Mouse (Mus musculus): Measurements from ENCODE around the gene Tcf12. TPM values are rescaled to one million over a fixed set of nuclear protein-coding genes. Genes with fewer than 3 reads are reported as not detected.

Tcf12 gene
- total and polyA plus RNA-seq, 2 experiments, result 18.4 to 19.2 TPM

GRCm38 (mm10) chr9:72021512-72021911 lies 90.2 kb downstream of the Tcf12 start:
- H3K4me1 ChIP-seq (ENCODE audit: control insufficient read depth, insufficient read depth, low read length), result no peaks in the 10 kb centered on the region
- WGBS, result 68% methylated on average over 3 of the region's 3 CpGs
- no peak for TF ChIP-seq POLR2A (IDR thresholded peaks at IDR 0.05; ENCODE audit: extremely low read depth, insufficient read depth, low read length)
- TF ChIP-seq CTCF (IDR thresholded peaks at IDR 0.05; ENCODE audit: low read depth, low read length), result no peak
- H3K4me3 ChIP-seq (ENCODE audit: insufficient read depth, low read depth, low read length), result no peak overlapping the region
- H3K27me3 ChIP-seq (ENCODE audit: control insufficient read depth, insufficient read depth, low read length), result no peaks in the 10 kb centered on the region
- no peaks in the 10 kb centered on the region for H3K36me3 ChIP-seq (ENCODE audit: control insufficient read depth, insufficient read depth, low read length)
- H3K79me2 ChIP-seq (ENCODE audit: control insufficient read depth, insufficient read depth, low read length), result peaks cover 8% of the 10 kb centered on the region
- DNase-seq (ENCODE audit: extremely low read depth, low read depth, low spot score), result no peak
- H3K9ac ChIP-seq (ENCODE audit: low read depth, low read length), result no peak overlapping the region
- H3K27ac ChIP-seq (replicated peaks; ENCODE audit: insufficient read depth, low read depth, low read length), result no peak overlapping the region

- Histone ChIP-seq H3K9ac (ENCODE audit: low read depth, low read length) (no peak overlapping the region), H3K79me2 (ENCODE audit: control insufficient read depth, insufficient read depth, low read length) (peaks cover 3% of the 10 kb centered on the region; the same call in 1 of the 2 replicates), H3K4me1 (ENCODE audit: control insufficient read depth, insufficient read depth, low read length) (no peaks in the 10 kb centered on the region; the same call in 1 of the 2 replicates), H3K36me3 (ENCODE audit: control insufficient read depth, insufficient read depth, low read length) (no peaks in the 10 kb centered on the region), H3K27ac (replicated peaks; ENCODE audit: insufficient read depth, low read depth, low read length) (no peak overlapping the region), H3K4me3 (ENCODE audit: insufficient read depth, low read depth, low read length) (no peak overlapping the region), H3K27me3 (ENCODE audit: control insufficient read depth, insufficient read depth, low read length) (no peaks in the 10 kb centered on the region)
- DNase-seq (ENCODE audit: extremely low read depth, low read depth, low spot score), result no peak
- no peak for TF ChIP-seq CTCF (IDR thresholded peaks at IDR 0.05; ENCODE audit: low read depth, low read length)
- TF ChIP-seq POLR2A (IDR thresholded peaks at IDR 0.05; ENCODE audit: extremely low read depth, insufficient read depth, low read length), result no peak
- WGBS, result 94% methylated on average over 1 of the region's 1 CpGs
Measured at GRCm38 (mm10) chr9:72016021-72016420, 95.7 kb downstream of the Tcf12 start.

- peaks cover 5% of the 10 kb centered on the region; the same call in 1 of the 2 replicates for H3K79me2 ChIP-seq (ENCODE audit: control insufficient read depth, insufficient read depth, low read length)
- no peak overlapping the region for H3K9ac ChIP-seq (ENCODE audit: low read depth, low read length)
- H3K27me3 ChIP-seq (ENCODE audit: control insufficient read depth, insufficient read depth, low read length), result no peaks in the 10 kb centered on the region
- no peaks in the 10 kb centered on the region; the same call in 1 of the 2 replicates for H3K4me1 ChIP-seq (ENCODE audit: control insufficient read depth, insufficient read depth, low read length)
- WGBS, result 72% methylated on average over 4 of the region's 4 CpGs
- DNase-seq (ENCODE audit: extremely low read depth, low read depth, low spot score), result no peak
- H3K4me3 ChIP-seq (ENCODE audit: insufficient read depth, low read depth, low read length), result no peak overlapping the region
- TF ChIP-seq CTCF (IDR thresholded peaks at IDR 0.05; ENCODE audit: low read depth, low read length), result no peak
- H3K27ac ChIP-seq (replicated peaks; ENCODE audit: insufficient read depth, low read depth, low read length), result no peak overlapping the region
- H3K36me3 ChIP-seq (ENCODE audit: control insufficient read depth, insufficient read depth, low read length), result no peaks in the 10 kb centered on the region
Measured at GRCm38 (mm10) chr9:72014585-72015381, 96.9 kb downstream of the Tcf12 start.

GRCm38 (mm10) chr9:72013541-72013940 lies 98.1 kb downstream of the Tcf12 start:
- Histone ChIP-seq H3K4me3 (ENCODE audit: insufficient read depth, low read depth, low read length) (no peak overlapping the region), H3K36me3 (ENCODE audit: control insufficient read depth, insufficient read depth, low read length) (no peaks in the 10 kb centered on the region), H3K4me1 (ENCODE audit: control insufficient read depth, insufficient read depth, low read length) (no peaks in the 10 kb centered on the region; the same call in 1 of the 2 replicates), H3K27ac (replicated peaks; ENCODE audit: insufficient read depth, low read depth, low read length) (no peak overlapping the region), H3K9ac (ENCODE audit: low read depth, low read length) (no peak overlapping the region), H3K27me3 (ENCODE audit: control insufficient read depth, insufficient read depth, low read length) (no peaks in the 10 kb centered on the region), H3K79me2 (ENCODE audit: control insufficient read depth, insufficient read depth, low read length) (peaks cover 6% of the 10 kb centered on the region; the same call in 1 of the 2 replicates)
- TF ChIP-seq POLR2A (IDR thresholded peaks at IDR 0.05; ENCODE audit: extremely low read depth, insufficient read depth, low read length) (no peak), CTCF (IDR thresholded peaks at IDR 0.05; ENCODE audit: low read depth, low read length) (no peak)
- no peak for DNase-seq (ENCODE audit: extremely low read depth, low read depth, low spot score)
- 82% methylated on average over 1 of the region's 1 CpGs for WGBS

GRCm38 (mm10) chr9:72008634-72009033 lies 103.0 kb downstream of the Tcf12 start:
- H3K27ac ChIP-seq (replicated peaks; ENCODE audit: insufficient read depth, low read depth, low read length), result no peak overlapping the region
- no peak overlapping the region for H3K4me3 ChIP-seq (ENCODE audit: insufficient read depth, low read depth, low read length)
- 91% methylated on average over 1 of the region's 1 CpGs for WGBS
- H3K9ac ChIP-seq (ENCODE audit: low read depth, low read length), result no peak overlapping the region
- peaks cover 6% of the 10 kb centered on the region; the same call in 1 of the 2 replicates for H3K79me2 ChIP-seq (ENCODE audit: control insufficient read depth, insufficient read depth, low read length)
- DNase-seq (ENCODE audit: extremely low read depth, low read depth, low spot score), result no peak
- no peaks in the 10 kb centered on the region for H3K27me3 ChIP-seq (ENCODE audit: control insufficient read depth, insufficient read depth, low read length)
- no peaks in the 10 kb centered on the region for H3K4me1 ChIP-seq (ENCODE audit: control insufficient read depth, insufficient read depth, low read length)
- no peaks in the 10 kb centered on the region for H3K36me3 ChIP-seq (ENCODE audit: control insufficient read depth, insufficient read depth, low read length)
- no peak for TF ChIP-seq POLR2A (IDR thresholded peaks at IDR 0.05; ENCODE audit: extremely low read depth, insufficient read depth, low read length)
- no peak for TF ChIP-seq CTCF (IDR thresholded peaks at IDR 0.05; ENCODE audit: low read depth, low read length)

- Histone ChIP-seq H3K27ac (replicated peaks; ENCODE audit: insufficient read depth, low read depth, low read length) (no peak overlapping the region), H3K27me3 (ENCODE audit: control insufficient read depth, insufficient read depth, low read length) (no peaks in the 10 kb centered on the region), H3K36me3 (ENCODE audit: control insufficient read depth, insufficient read depth, low read length) (no peaks in the 10 kb centered on the region), H3K4me3 (ENCODE audit: insufficient read depth, low read depth, low read length) (no peak overlapping the region), H3K4me1 (ENCODE audit: control insufficient read depth, insufficient read depth, low read length) (peaks cover 4% of the 10 kb centered on the region), H3K79me2 (ENCODE audit: control insufficient read depth, insufficient read depth, low read length) (peaks cover 3% of the 10 kb centered on the region; the same call in 1 of the 2 replicates), H3K9ac (ENCODE audit: low read depth, low read length) (no peak overlapping the region)
- no peak for DNase-seq (ENCODE audit: extremely low read depth, low read depth, low spot score)
- 91% methylated on average over 3 of the region's 3 CpGs for WGBS
- TF ChIP-seq CTCF (IDR thresholded peaks at IDR 0.05; ENCODE audit: low read depth, low read length) (no peak), POLR2A (IDR thresholded peaks at IDR 0.05; ENCODE audit: extremely low read depth, insufficient read depth, low read length) (no peak)
Measured at GRCm38 (mm10) chr9:71991147-71991546, 120.5 kb downstream of the Tcf12 start.
